Mouse (Mus musculus) cortical plate, adult 2 months (tissue): ENCODE measurements at regions not wholly inside any gene's neighbourhood (a gene's known extent, or its start where the extent isn't known, plus 50 kb on each side); places are given as distances from the start of the nearest gene placed in this dataset.

Experiments used
- CTCF ChIP-seq: fragments of 200-500 bp; IDR thresholded peaks from 2 replicates; pipeline ENCODE4 v1.5.1; 2011; ENCODE audit warnings: mild to moderate bottlenecking, control low read depth, low read length; ENCODE audit not compliant: insufficient read depth; ENCODE audit errors: extremely low read depth
- POLR2A ChIP-seq: fragments of 200-500 bp; IDR thresholded peaks from 2 replicates; pipeline ENCODE4 v1.6.1; 2011; ENCODE audit warnings: mild to moderate bottlenecking, low read length, control low read depth; ENCODE audit not compliant: insufficient read depth; ENCODE audit errors: extremely low read depth

- TF ChIP-seq POLR2A (no peak), CTCF (no peak)
Measured at GRCm38 (mm10) chr1:90524641-90525220, 78.0 kb upstream of the Cops8 start.
